Mouse (Mus musculus): ENCODE results near the gene Nrm.

Gene Nrm

GRCm38 (mm10) chr17:35900636-35901035 lies 39.5 kb downstream of the Nrm start:
- in situ Hi-C loops (cut with MboI, MseI), result no loop called here

GRCm38 (mm10) chr17:35903343-35903991 lies 42.3 kb downstream of the Nrm start:
- in situ Hi-C loops (cut with MboI, MseI), result no loop called here

DNA sequence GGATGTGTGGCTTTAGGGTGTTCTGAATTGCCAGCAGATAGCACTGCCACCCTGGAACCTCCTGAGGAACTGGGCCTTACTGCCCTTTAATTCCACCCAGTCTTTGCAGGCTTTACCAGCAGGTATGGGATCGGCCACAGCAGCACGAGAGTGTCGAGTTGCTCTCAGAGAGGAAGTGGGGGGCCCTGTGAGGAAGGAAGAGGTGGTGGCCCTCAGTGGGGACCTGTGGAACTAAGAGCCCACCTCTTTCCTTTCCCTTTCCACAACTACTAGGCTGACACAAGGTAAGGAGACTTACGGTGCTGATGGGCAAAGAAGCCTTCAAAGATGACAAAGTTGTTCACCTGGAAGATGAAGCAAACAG lies 42.9 kb downstream of the Nrm start:
- in situ Hi-C loops (cut with MboI, MseI), result no loop called here

- in situ Hi-C loops (cut with MboI, MseI), result loop anchor here (5.0 kb wide), 1 partner anchor 78 kb away; no protein-coding TSS in a partner anchor
These were observed 44.5 kb downstream of the Nrm start for GRCm38 (mm10) chr17:35905587-35905986.

- in situ Hi-C loops (cut with MboI, MseI), result loop anchor here (5.0 kb wide), 1 partner anchor 80 kb away; no protein-coding TSS in a partner anchor
These were observed 46.5 kb downstream of the Nrm start for GRCm38 (mm10) chr17:35907609-35908008.

- in situ Hi-C loops (cut with MboI, MseI), result loop anchor here (5.0 kb wide), 1 partner anchor 82 kb away; no protein-coding TSS in a partner anchor
These were observed 48.2 kb downstream of the Nrm start for GRCm38 (mm10) chr17:35909186-35909918.

DNA sequence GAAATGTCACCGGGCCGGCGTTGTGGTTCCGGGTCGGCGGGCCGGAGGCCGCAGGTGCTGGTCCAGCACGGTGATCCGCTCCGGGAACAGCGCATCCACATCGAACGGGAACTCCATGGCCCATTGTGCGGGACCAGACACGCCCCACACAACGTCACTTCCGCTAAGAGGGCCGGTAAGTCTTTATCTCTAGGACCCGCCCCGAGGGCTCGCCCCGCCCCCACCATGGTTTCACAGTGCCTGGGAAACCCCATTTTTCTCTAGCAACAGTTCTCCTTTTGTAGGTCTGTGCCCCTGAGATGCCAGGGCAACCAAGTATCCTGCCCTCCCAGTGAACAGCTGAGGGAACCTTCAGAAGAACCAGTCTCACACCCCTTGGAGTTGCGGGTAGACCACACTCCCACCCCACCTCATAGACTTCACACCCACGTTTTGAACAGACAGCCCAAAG lies 48.8 kb downstream of the Nrm start, which contains the start of gene Atat1:
TSS of gene Atat1 (minus strand) at position 157 of the 451 bp plus-strand sequence.
- in situ Hi-C loops (cut with MboI, MseI), result loop anchor here (5.0 kb wide), 1 partner anchor 83 kb away; no protein-coding TSS in a partner anchor

GRCm38 (mm10) chr17:35914975-35915374 lies 53.9 kb downstream of the Nrm start:
- in situ Hi-C loops (cut with MboI, MseI), result no loop called here
